Mouse (Mus musculus) bone marrow, adult 2 months (tissue): ENCODE data around the gene Dusp6.

Source experiments
- CTCF ChIP-seq: fragments of 200-500 bp; IDR thresholded peaks from 2 replicates; pipeline ENCODE4 v1.5.1; 2011; ENCODE audit warnings: low read length, control low read depth; ENCODE audit not compliant: control insufficient read depth, insufficient read depth
- POLR2A ChIP-seq: fragments of 200-500 bp; IDR thresholded peaks from 2 replicates; pipeline ENCODE4 v1.6.1; 2011; ENCODE audit warnings: low read depth, mild to moderate bottlenecking, control low read depth, low read length, borderline replicate concordance; ENCODE audit not compliant: control insufficient read depth

GRCm38 (mm10) chr10:99262319-99262866 lies 638 bp upstream of the Dusp6 start:
- no peak for TF ChIP-seq CTCF
- no peak for TF ChIP-seq POLR2A
